Mouse (Mus musculus) liver, embryonic 15.5 days (tissue): ENCODE results near the gene Syna. TPM values are rescaled to one million over a fixed set of nuclear protein-coding genes. Genes with fewer than 3 reads are reported as not detected.

Source experiments
- ATAC-seq: fragments of 200-750 bp; cut with Nextera tagmentation; 2 replicates; pipeline ENCODE4 v1.8.0; 2017; ENCODE audit warnings: moderate number of reproducible peaks, mild to moderate bottlenecking, moderate library complexity; ENCODE audit not compliant: insufficient read depth
- H3K27ac ChIP-seq: fragments of 300-500 bp; sonication (generic); replicated peaks from 2 replicates; pipeline ENCODE4 v1.5.1; 2015; ENCODE audit warnings: mild to moderate bottlenecking, inconsistent platforms
- H3K27me3 ChIP-seq: fragments of 300-500 bp; sonication (generic); 2 replicates; pipeline ENCODE4 v1.6.1; 2015; ENCODE audit warnings: mild to moderate bottlenecking, inconsistent platforms
- H3K36me3 ChIP-seq: fragments of 300-500 bp; sonication (generic); replicated peaks from 2 replicates; pipeline ENCODE4 v1.6.1; 2015; ENCODE audit warnings: moderate library complexity, mild to moderate bottlenecking, inconsistent platforms
- H3K4me1 ChIP-seq: fragments of 300-500 bp; sonication (generic); replicated peaks from 2 replicates; pipeline ENCODE4 v1.6.1; 2015; ENCODE audit warnings: inconsistent platforms
- H3K4me2 ChIP-seq: fragments of 300-500 bp; sonication (generic); 2 replicates; pipeline ENCODE4 v1.6.1; 2015; ENCODE audit warnings: moderate library complexity, mild to moderate bottlenecking, inconsistent platforms
- H3K4me3 ChIP-seq: fragments of 300-500 bp; sonication (generic); replicated peaks from 2 replicates; pipeline ENCODE4 v1.5.1; 2015; ENCODE audit warnings: mild to moderate bottlenecking, inconsistent platforms
- H3K9ac ChIP-seq: fragments of 300-500 bp; sonication (generic); 2 replicates; pipeline ENCODE4 v1.6.1; 2015; ENCODE audit warnings: moderate library complexity, mild to moderate bottlenecking, inconsistent platforms
- H3K9me3 ChIP-seq: fragments of 300-500 bp; sonication (generic); replicated peaks from 2 replicates; pipeline ENCODE4 v1.6.1; 2016; ENCODE audit warnings: inconsistent platforms
- WGBS: fragments of 180-500 bp; shearing (Covaris S2); methylation state at CpG from one replicate; pipeline ENCODE4 v1.1.7; 2015; ENCODE audit warnings: mixed read lengths; ENCODE audit not compliant: insufficient replicate concordance; 5-methylcytosine and 5-hydroxymethylcytosine counted together
- polyA plus RNA-seq: library from polyadenylated mRNA; unstranded; fragments of >200 nt; fragmentation: Nextera tagmentation; extraction: Ambion mirVana; gene quantifications from 2 replicates; pipeline ENCODE4 v1.2.1, GENCODE M21; 2015

Syna gene
- polyA plus RNA-seq, 1 experiment from 2014 or later = not detected

- no peak for ATAC-seq
- no peak overlapping the region for H3K9ac ChIP-seq
- 69% methylated on average over 4 of the region's 4 CpGs for WGBS
These were observed 7.5 kb upstream of the Syna start for GRCm38 (mm10) chr5:134567445-134567844.

GRCm38 (mm10) chr5:134565696-134566095, 5.7 kb upstream of the Syna start:
- Histone ChIP-seq H3K4me1 (0 out of 2 replicates have a peak, but pooled peaks cover 3% of the 10 kb centered on the region), H3K27ac (no peak overlapping the region), H3K9me3 (no peaks in the 10 kb centered on the region), H3K4me3 (no peak overlapping the region), H3K9ac (no peak overlapping the region), H3K27me3 (no peaks in the 10 kb centered on the region), H3K4me2 (no peak overlapping the region), H3K36me3 (no peaks in the 10 kb centered on the region)
- ATAC-seq = no peak
- 61% methylated on average over 6 of the region's 6 CpGs for WGBS

More at GRCm38 (mm10) chr5:134567445-134567844, 7.5 kb upstream of the Syna start:
- H3K27me3 ChIP-seq = no peaks in the 10 kb centered on the region
- H3K4me2 ChIP-seq = no peak overlapping the region
- H3K36me3 ChIP-seq = no peaks in the 10 kb centered on the region
- H3K27ac ChIP-seq = no peak overlapping the region
- no peaks in the 10 kb centered on the region for H3K9me3 ChIP-seq
- H3K4me3 ChIP-seq = no peak overlapping the region
- peaks cover 16% of the 10 kb centered on the region for H3K4me1 ChIP-seq

- no peak overlapping the region for H3K9ac ChIP-seq
- H3K4me2 ChIP-seq = no peak overlapping the region
- H3K27me3 ChIP-seq = no peaks in the 10 kb centered on the region
- H3K4me1 ChIP-seq = 0 out of 2 replicates have a peak, but pooled peaks cover 3% of the 10 kb centered on the region
- no peak overlapping the region for H3K27ac ChIP-seq
- WGBS = 82% methylated on average over 2 of the region's 2 CpGs
- no peaks in the 10 kb centered on the region for H3K36me3 ChIP-seq
- H3K9me3 ChIP-seq = no peaks in the 10 kb centered on the region
- no peak for ATAC-seq
- no peak overlapping the region for H3K4me3 ChIP-seq
These were observed 4.3 kb upstream of the Syna start for GRCm38 (mm10) chr5:134564272-134564671.

GRCm38 (mm10) chr5:134560450-134561171, 640 bp upstream of the Syna start:
- H3K4me3 ChIP-seq = no peak overlapping the region
- 0 out of 2 replicates have a peak, but pooled peaks cover under 1% of the 10 kb centered on the region for H3K4me1 ChIP-seq
- 72% methylated on average over 16 of the region's 16 CpGs for WGBS
- H3K9ac ChIP-seq = no peak overlapping the region
- no peaks in the 10 kb centered on the region for H3K9me3 ChIP-seq
- no peaks in the 10 kb centered on the region for H3K36me3 ChIP-seq
- no peaks in the 10 kb centered on the region for H3K27me3 ChIP-seq
- H3K4me2 ChIP-seq = no peak overlapping the region
- no peak for ATAC-seq
- H3K27ac ChIP-seq = no peak overlapping the region

GRCm38 (mm10) chr5:134555463-134556164, 4.4 kb downstream of the Syna start:
- Histone ChIP-seq H3K9ac (no peak overlapping the region), H3K4me3 (no peak overlapping the region), H3K27me3 (peaks cover 31% of the 10 kb centered on the region), H3K4me2 (0 out of 2 replicates have a peak overlapping the region, but pooled peaks have one; percentile 3), H3K4me1 (peaks cover 30% of the 10 kb centered on the region), H3K27ac (no peak overlapping the region), H3K9me3 (no peaks in the 10 kb centered on the region), H3K36me3 (no peaks in the 10 kb centered on the region)
- 14% methylated on average over 20 of the region's 20 CpGs for WGBS
- ATAC-seq = no peak

GRCm38 (mm10) chr5:134553951-134554546, 5.9 kb downstream of the Syna start:
- WGBS = 62% methylated on average over 5 of the region's 5 CpGs
- Histone ChIP-seq H3K27me3 (peaks cover 35% of the 10 kb centered on the region), H3K4me2 (no peak overlapping the region), H3K9me3 (no peaks in the 10 kb centered on the region), H3K9ac (no peak overlapping the region), H3K4me1 (peaks cover 35% of the 10 kb centered on the region), H3K4me3 (no peak overlapping the region), H3K27ac (no peak overlapping the region), H3K36me3 (no peaks in the 10 kb centered on the region)
- ATAC-seq = no peak

GRCm38 (mm10) chr5:134552110-134552972, 7.6 kb downstream of the Syna start, which contains the start of gene Clip2:
Gene Clip2 (minus strand): TSS chr5:134552434.
- H3K27me3 ChIP-seq = peaks cover 35% of the 10 kb centered on the region
- peak; percentile 84 for ATAC-seq
- H3K9me3 ChIP-seq = no peaks in the 10 kb centered on the region
- peak within 1 kb of the TSS; percentile 57 for H3K27ac ChIP-seq
- H3K9ac ChIP-seq = peak within 1 kb of the TSS; percentile 59
- H3K4me1 ChIP-seq = peaks cover 38% of the 10 kb centered on the region
- no peaks in the 10 kb centered on the region for H3K36me3 ChIP-seq
- peak within 1 kb of the TSS; percentile 63 for H3K4me3 ChIP-seq
- H3K4me2 ChIP-seq = peak within 1 kb of the TSS; percentile 79
- 3% methylated on average over 60 of the region's 61 CpGs for WGBS

- 4% methylated on average over 52 of the region's 52 CpGs for WGBS
- H3K27me3 ChIP-seq = peaks cover 35% of the 10 kb centered on the region
- H3K9me3 ChIP-seq = no peaks in the 10 kb centered on the region
- H3K4me2 ChIP-seq = peak overlapping the region; percentile 79
- H3K27ac ChIP-seq = peak overlapping the region; percentile 57
- no peak for ATAC-seq
- no peaks in the 10 kb centered on the region for H3K36me3 ChIP-seq
- H3K9ac ChIP-seq = peak overlapping the region; percentile 59
- peak overlapping the region; percentile 63 for H3K4me3 ChIP-seq
- H3K4me1 ChIP-seq = peaks cover 38% of the 10 kb centered on the region
These were observed 8.5 kb downstream of the Syna start for GRCm38 (mm10) chr5:134551233-134552109.

- Histone ChIP-seq H3K27ac (no peak overlapping the region), H3K27me3 (peaks cover 35% of the 10 kb centered on the region), H3K4me2 (peak overlapping the region; percentile 79), H3K9ac (0 out of 2 replicates have a peak overlapping the region, but pooled peaks have one; percentile 59), H3K4me3 (peak overlapping the region; percentile 63), H3K36me3 (no peaks in the 10 kb centered on the region), H3K9me3 (no peaks in the 10 kb centered on the region), H3K4me1 (peaks cover 38% of the 10 kb centered on the region)
- 25% methylated on average over 6 of the region's 6 CpGs for WGBS
- ATAC-seq = no peak
These were observed 9.1 kb downstream of the Syna start for GRCm38 (mm10) chr5:134550836-134551232.
